Mouse (Mus musculus) heart, embryonic 14.5 days (tissue): ENCODE results near the gene Ehd2. TPM values are rescaled to one million over a fixed set of nuclear protein-coding genes. Genes with fewer than 3 reads are reported as not detected.
A peak's percentile ranks its signal among the peaks of the same experiment; 100 is the strongest.

ENCODE experiments used
- ATAC-seq: fragments of 200-750 bp; cut with Nextera tagmentation; 2 replicates; pipeline ENCODE4 v1.8.0; 2017; ENCODE audit warnings: low read depth, moderate TSS enrichment; ENCODE audit not compliant: insufficient number of reproducible peaks, insufficient read depth, low FRiP score
- H3K27ac ChIP-seq, 2 experiments: fragments of 200-500 bp in 1 of 2; fragments of 300-500 bp in 1 of 2; sonication (generic) in 1 of 2; replicated peaks in 1 of 2; 2 replicates each; pipeline ENCODE4 v1.5.1; 2012 to 2014; ENCODE audit warnings: low read depth in 2 of 2, low read length in 2 of 2, control low read depth in 1 of 2, mild to moderate bottlenecking in 1 of 2, mixed read lengths in 1 of 2; ENCODE audit not compliant: control insufficient read depth in 1 of 2, insufficient read depth in 1 of 2
- H3K27me3 ChIP-seq: fragments of 300-500 bp; sonication (generic); 2 replicates; pipeline ENCODE4 v1.6.1; 2014; ENCODE audit warnings: mild to moderate bottlenecking, low read length, control low read depth; ENCODE audit not compliant: control insufficient read depth, insufficient read depth
- H3K36me3 ChIP-seq: fragments of 300-500 bp; sonication (generic); 2 replicates; pipeline ENCODE4 v1.6.1; 2014; ENCODE audit warnings: mild to moderate bottlenecking, control low read depth, low read length, mixed read lengths; ENCODE audit not compliant: control insufficient read depth, insufficient read depth
- H3K4me1 ChIP-seq, 2 experiments: fragments of 200-500 bp in 1 of 2; fragments of 300-500 bp in 1 of 2; sonication (generic) in 1 of 2; 2 replicates each; pipeline ENCODE4 v1.6.1; 2012 to 2014; ENCODE audit warnings: low read length in 2 of 2, control low read depth in 1 of 2, mixed read lengths in 1 of 2; ENCODE audit not compliant: control insufficient read depth in 2 of 2, insufficient read depth in 2 of 2
- H3K4me2 ChIP-seq: fragments of 300-500 bp; sonication (generic); 2 replicates; pipeline ENCODE4 v1.6.1; 2014; ENCODE audit warnings: mild to moderate bottlenecking, low read length
- H3K4me3 ChIP-seq, 2 experiments: fragments of 200-500 bp in 1 of 2; fragments of 300-500 bp in 1 of 2; sonication (generic) in 1 of 2; 2 replicates each; pipeline ENCODE4 v1.5.1; 2012 to 2014; ENCODE audit warnings: low read length in 2 of 2, mild to moderate bottlenecking in 2 of 2, control low read depth in 1 of 2, low read depth in 1 of 2, moderate library complexity in 1 of 2; ENCODE audit not compliant: control insufficient read depth in 1 of 2, insufficient read depth in 1 of 2
- H3K9ac ChIP-seq: fragments of 300-500 bp; sonication (generic); 2 replicates; pipeline ENCODE4 v1.6.1; 2014; ENCODE audit warnings: mild to moderate bottlenecking, low read length
- H3K9me3 ChIP-seq: fragments of 300-500 bp; sonication (generic); 2 replicates; pipeline ENCODE4 v1.6.1; 2016; ENCODE audit warnings: low read length, control low read depth; ENCODE audit not compliant: control insufficient read depth
- WGBS: fragments of 180-500 bp; shearing (Covaris S2); extraction: QIAGEN DNeasy Blood & Tissue Kit; methylation state at CpG from one replicate; pipeline ENCODE4 v1.1.7; 2014; 5-methylcytosine and 5-hydroxymethylcytosine counted together
- polyA plus RNA-seq: library from polyadenylated mRNA; unstranded; fragments of >200 nt; fragmentation: Nextera tagmentation; extraction: Ambion mirVana; gene quantifications from 2 replicates; pipeline ENCODE4 v1.2.1, GENCODE M21; 2014

Ehd2 gene
- polyA plus RNA-seq, 1 experiment from 2014 or later = 37.4 TPM

DNA sequence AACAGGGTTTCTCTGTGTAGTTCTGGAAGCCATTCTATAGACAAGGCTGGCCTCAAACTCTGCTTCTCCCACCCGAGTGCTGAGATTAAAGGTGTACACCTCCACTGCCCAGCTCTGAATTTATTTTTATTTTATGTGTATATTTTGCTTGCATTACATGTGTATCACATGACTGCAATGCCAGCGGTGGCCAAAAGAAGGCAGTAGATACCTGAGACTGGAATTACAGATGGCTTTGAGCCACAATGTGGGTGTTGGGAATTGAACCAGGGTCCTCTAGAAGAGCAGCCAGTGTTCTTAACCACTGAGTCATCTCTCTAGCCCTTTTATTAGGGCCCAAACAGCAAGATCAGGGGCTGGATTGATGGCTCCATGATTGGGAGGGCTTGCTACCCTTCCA is 36.8 kb downstream of the Ehd2 start:
- Histone ChIP-seq H3K4me2 (no peak overlapping the region), H3K36me3 (peaks cover under 1% of the 10 kb centered on the region; the same call in 1 of the 2 replicates), H3K27ac (no peak overlapping the region), H3K9me3 (no peaks in the 10 kb centered on the region), H3K4me1 (peaks cover 3 to 5% of the 10 kb centered on the region in 2 experiments; a peak in 3 of 4 replicates), H3K9ac (no peak overlapping the region), H3K27me3 (no peaks in the 10 kb centered on the region), H3K4me3 (no peak overlapping the region)
- 70% methylated on average over 2 of the region's 2 CpGs for WGBS
- no peak for ATAC-seq

DNA sequence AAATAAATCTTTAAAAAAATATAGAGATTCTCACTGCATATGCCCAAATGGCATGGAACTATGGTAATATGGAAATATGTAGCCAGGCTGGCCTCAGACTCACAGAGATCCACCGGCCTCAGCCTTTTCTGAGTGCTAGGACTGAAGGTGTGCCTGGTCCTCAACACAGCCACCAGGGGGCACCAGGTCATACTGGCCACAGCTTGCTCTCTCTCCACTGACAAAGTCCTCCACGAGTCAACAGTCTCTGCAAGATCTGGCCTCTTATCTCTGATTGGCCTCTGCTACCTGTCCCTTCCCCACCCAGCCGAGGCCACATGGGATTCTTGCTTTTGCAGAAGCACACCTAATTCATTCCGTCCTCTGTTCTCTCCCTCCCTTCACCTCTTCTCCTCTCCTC is 37.5 kb downstream of the Ehd2 start:
- no peaks in the 10 kb centered on the region for H3K27me3 ChIP-seq
- H3K4me1 ChIP-seq = peaks cover 3 to 5% of the 10 kb centered on the region in 2 experiments; a peak in 3 of 4 replicates
- ATAC-seq = 0 out of 2 replicates have a peak, but pooled peaks have one; percentile 34
- no peak overlapping the region for H3K4me3 ChIP-seq
- no peak overlapping the region for H3K27ac ChIP-seq
- WGBS = 22% methylated on average over 4 of the region's 4 CpGs
- H3K9me3 ChIP-seq = no peaks in the 10 kb centered on the region
- no peak overlapping the region for H3K4me2 ChIP-seq
- H3K9ac ChIP-seq = no peak overlapping the region
- H3K36me3 ChIP-seq = no peaks in the 10 kb centered on the region

DNA sequence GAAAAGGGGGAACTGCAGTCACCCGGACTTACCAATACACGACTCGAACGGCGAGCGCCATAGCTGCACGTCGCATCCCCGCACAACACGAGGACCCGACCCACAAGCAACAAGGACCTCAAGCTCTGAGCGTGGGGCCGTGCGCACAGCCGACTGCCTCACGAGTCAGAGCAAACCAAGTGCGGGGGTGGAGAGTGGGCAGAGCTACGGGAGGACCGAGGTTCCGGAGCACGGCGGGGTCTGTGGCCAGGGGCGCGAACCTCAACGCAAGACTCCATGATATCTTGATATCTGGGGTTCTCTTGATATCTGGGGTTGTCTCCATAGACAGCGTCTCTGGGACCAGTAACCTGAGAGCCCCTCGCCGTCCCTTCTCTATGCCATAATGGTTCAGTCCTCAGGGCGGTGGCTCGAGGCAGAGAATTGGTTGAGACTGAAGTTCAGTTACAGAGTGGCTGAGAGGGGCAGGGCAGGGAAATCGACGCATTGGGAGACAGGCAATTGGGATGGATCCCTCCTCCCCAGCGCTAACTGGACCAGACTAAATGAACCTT is 45.1 kb downstream of the Ehd2 start, which contains the start of gene Selenow:
TSS of gene Selenow (minus strand) at position 183 of the 554 bp plus-strand sequence.
- H3K4me2 ChIP-seq = peak within 1 kb of the TSS; percentile 90
- H3K36me3 ChIP-seq = peaks cover 31% of the 10 kb centered on the region
- peak within 1 kb of the TSS; percentile 82 to 87 for H3K27ac ChIP-seq
- H3K27me3 ChIP-seq = no peaks in the 10 kb centered on the region
- H3K4me3 ChIP-seq = peak within 1 kb of the TSS; percentile 67 to 84
- H3K9ac ChIP-seq = peak within 1 kb of the TSS; percentile 89
- under 1% methylated on average over 33 of the region's 33 CpGs for WGBS
- no peaks in the 10 kb centered on the region for H3K9me3 ChIP-seq
- peaks cover 15 to 23% of the 10 kb centered on the region in 2 experiments for H3K4me1 ChIP-seq
- ATAC-seq = peak; percentile 91

DNA sequence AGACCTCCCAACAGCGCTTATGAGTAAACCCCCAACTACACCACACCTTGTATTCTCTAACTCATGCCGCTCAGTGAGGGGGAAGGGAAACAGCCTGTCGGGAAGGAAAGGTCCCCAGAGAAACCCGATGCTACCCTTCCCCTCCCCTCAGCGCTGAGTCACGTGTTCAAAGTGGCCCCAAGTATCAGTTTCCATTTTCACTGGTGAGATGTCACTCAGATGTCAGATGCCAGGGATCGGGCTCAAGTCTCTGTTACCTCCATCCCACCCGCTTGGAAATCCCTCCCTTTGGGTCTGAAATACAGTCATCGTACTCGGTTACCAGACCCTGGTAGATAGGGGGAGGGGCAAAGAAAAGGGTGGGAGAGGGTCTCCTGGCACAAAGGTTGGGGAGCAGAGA is 45.6 kb downstream of the Ehd2 start:
- H3K9ac ChIP-seq = peak overlapping the region; percentile 89
- H3K27me3 ChIP-seq = no peaks in the 10 kb centered on the region
- 0% methylated on average over 10 of the region's 10 CpGs for WGBS
- H3K36me3 ChIP-seq = peaks cover 36% of the 10 kb centered on the region
- peak; percentile 45 for ATAC-seq
- peak overlapping the region; percentile 90 for H3K4me2 ChIP-seq
- H3K4me3 ChIP-seq = peak overlapping the region; percentile 67 to 84
- no peaks in the 10 kb centered on the region for H3K9me3 ChIP-seq
- H3K27ac ChIP-seq = peak overlapping the region; percentile 62 to 87
- H3K4me1 ChIP-seq = peaks cover 15 to 23% of the 10 kb centered on the region in 2 experiments

DNA sequence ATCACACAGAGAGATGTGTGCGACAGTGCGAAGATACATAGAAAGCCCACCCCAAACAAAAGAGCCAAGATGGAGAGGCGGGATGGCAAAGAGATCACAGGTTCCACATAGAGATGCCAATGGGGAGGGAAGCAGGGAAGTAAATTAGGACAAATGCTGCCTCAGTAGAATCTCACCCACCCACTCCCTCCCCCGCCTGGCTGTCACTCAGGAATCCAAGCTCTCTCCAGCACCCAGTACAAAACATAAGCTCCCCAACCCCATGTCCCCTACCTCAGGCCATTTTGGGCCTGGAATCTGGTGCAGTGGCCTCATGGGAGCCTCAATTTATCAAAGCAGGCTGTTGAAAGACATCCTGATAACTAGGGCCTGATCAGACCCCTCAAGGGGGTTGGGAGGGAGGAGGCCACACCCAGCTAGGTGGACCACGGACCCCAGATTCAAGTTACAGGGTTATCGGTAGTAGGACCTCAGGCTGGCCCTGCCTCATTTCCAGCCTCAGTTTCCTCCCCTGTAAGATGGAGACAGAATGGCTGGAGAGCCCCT is 46.6 kb downstream of the Ehd2 start:
- 63% methylated on average over 6 of the region's 6 CpGs for WGBS
- H3K9me3 ChIP-seq = no peaks in the 10 kb centered on the region
- ATAC-seq = no peak

DNA sequence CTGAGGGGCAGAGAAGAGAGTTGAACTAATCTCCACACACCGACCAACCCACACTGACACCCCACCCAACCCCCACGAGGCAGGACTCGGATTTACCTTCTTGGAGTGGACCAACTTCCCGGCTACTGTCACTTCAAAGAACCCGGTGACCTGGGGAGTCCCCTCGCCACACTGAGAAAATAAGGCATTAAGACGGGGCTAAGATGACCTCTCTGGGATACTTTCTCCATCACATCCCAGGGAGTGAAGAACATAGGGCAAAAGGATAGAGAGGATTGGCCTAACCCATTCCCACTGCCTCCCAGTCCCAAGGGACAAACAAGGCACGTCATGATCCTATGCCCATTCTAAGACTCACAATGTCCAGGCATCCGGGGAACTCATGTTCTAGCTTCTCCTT is 47.4 kb downstream of the Ehd2 start:
- H3K27me3 ChIP-seq = no peaks in the 10 kb centered on the region
- no peak overlapping the region for H3K27ac ChIP-seq
- no peak for ATAC-seq
- no peak overlapping the region for H3K9ac ChIP-seq
- H3K4me2 ChIP-seq = peak overlapping the region; percentile 90
- no peaks in the 10 kb centered on the region for H3K9me3 ChIP-seq
- H3K4me1 ChIP-seq = peaks cover 15 to 23% of the 10 kb centered on the region in 2 experiments
- peaks cover 45% of the 10 kb centered on the region for H3K36me3 ChIP-seq
- no peak overlapping the region for H3K4me3 ChIP-seq
- WGBS = 92% methylated on average over 9 of the region's 9 CpGs

More for the DNA sequence above, 46.6 kb downstream of the Ehd2 start:
- Histone ChIP-seq H3K27ac (no peak overlapping the region), H3K4me3 (peak overlapping the region; percentile 67 to 84), H3K9ac (peak overlapping the region; percentile 89), H3K4me2 (peak overlapping the region; percentile 90), H3K4me1 (peaks cover 15 to 23% of the 10 kb centered on the region in 2 experiments), H3K27me3 (no peaks in the 10 kb centered on the region), H3K36me3 (peaks cover 45% of the 10 kb centered on the region)

DNA sequence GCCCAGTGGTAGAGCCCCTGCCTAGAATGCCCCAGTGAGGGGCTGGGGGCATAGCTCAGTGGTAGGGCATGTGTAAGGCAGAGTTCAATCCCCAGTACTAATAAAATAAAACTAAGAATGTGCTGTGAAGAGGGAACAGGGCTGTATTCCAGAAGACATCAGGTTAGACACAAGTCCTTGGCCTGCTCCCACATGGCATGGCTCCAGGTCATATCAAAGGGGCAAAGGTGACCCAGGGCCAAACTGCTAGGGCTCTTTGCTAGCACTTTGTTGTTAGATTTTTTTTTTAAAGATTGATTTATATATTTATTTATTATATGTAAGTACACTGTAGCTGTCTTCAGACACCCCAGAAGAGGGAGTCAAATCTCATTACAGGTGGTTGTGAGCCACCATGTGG is 49.0 kb downstream of the Ehd2 start:
- H3K9ac ChIP-seq = no peak overlapping the region
- no peak for ATAC-seq
- H3K27ac ChIP-seq = no peak overlapping the region
- H3K9me3 ChIP-seq = no peaks in the 10 kb centered on the region
- no peak overlapping the region for H3K4me2 ChIP-seq
- peaks cover 15 to 23% of the 10 kb centered on the region in 2 experiments for H3K4me1 ChIP-seq
- no peaks in the 10 kb centered on the region for H3K27me3 ChIP-seq
- peaks cover 45% of the 10 kb centered on the region for H3K36me3 ChIP-seq
- H3K4me3 ChIP-seq = no peak overlapping the region
